Comparison of ENCODE assay signal across 15 mouse cellular contexts in genomic region chr1:38320126-38320970, GRCm38 (mm10).
A peak's percentile ranks its signal among the peaks of the same experiment; 100 is the strongest.
DNase-seq lines count a peak whose midpoint lies in the region; ATAC-seq lines count a peak whose summit lies in the region.
"Had no signal": no experiment of that assay in that cellular context is flagged by ENCODE, and none has a peak within 500 bp of the region (broad histone marks: within the 10 kb centered on the region; RNA-seq: fewer than 3 reads in every experiment).

No protein-coding gene starts in this region.

- H3K27me3 ChIP-seq in forebrain, embryonic 15.5 days, result no peaks in the 10 kb centered on the region
- no peaks in the 10 kb centered on the region for H3K27me3 ChIP-seq in forebrain, embryonic 12.5 days
- H3K27me3 ChIP-seq in midbrain, embryonic 13.5 days, result no peaks in the 10 kb centered on the region
- H3K27me3 ChIP-seq in midbrain, embryonic 10.5 days (ENCODE audit: low read depth, poor library complexity, severe bottlenecking), result no peaks in the 10 kb centered on the region
- no peaks in the 10 kb centered on the region for H3K27me3 ChIP-seq in stomach, embryonic 16.5 days (ENCODE audit: control insufficient read depth, insufficient read depth, low read length)
- no peaks in the 10 kb centered on the region for H3K27me3 ChIP-seq in liver, embryonic 11.5 days (replicated peaks; ENCODE audit: control insufficient read depth, insufficient read depth, low read length)

- WGBS in forebrain, embryonic 15.5 days, result 27% methylated on average over 16 of the region's 16 CpGs
- 50% methylated on average over 16 of the region's 16 CpGs for WGBS in forebrain, embryonic 12.5 days
- WGBS in midbrain, embryonic 13.5 days, result 56% methylated on average over 16 of the region's 16 CpGs
- 78% methylated on average over 16 of the region's 16 CpGs for WGBS in midbrain, embryonic 10.5 days
- 67% methylated on average over 16 of the region's 16 CpGs for WGBS in stomach, embryonic 16.5 days
- WGBS in liver, embryonic 11.5 days, result 80% methylated on average over 16 of the region's 16 CpGs

- no peaks in the 10 kb centered on the region for H3K9me3 ChIP-seq in forebrain, embryonic 15.5 days
- H3K9me3 ChIP-seq in forebrain, embryonic 12.5 days, result no peaks in the 10 kb centered on the region
- no peaks in the 10 kb centered on the region for H3K9me3 ChIP-seq in midbrain, embryonic 13.5 days
- no peaks in the 10 kb centered on the region for H3K9me3 ChIP-seq in midbrain, embryonic 10.5 days (replicated peaks)
- no peaks in the 10 kb centered on the region for H3K9me3 ChIP-seq in stomach, embryonic 16.5 days (replicated peaks; ENCODE audit: control insufficient read depth, low read length)
- H3K9me3 ChIP-seq in liver, embryonic 11.5 days (ENCODE audit: control insufficient read depth, low read length), result no peaks in the 10 kb centered on the region

- no peak overlapping the region; the same call in 1 of the 2 replicates for H3K4me3 ChIP-seq in forebrain, embryonic 15.5 days
- H3K4me3 ChIP-seq in forebrain, embryonic 12.5 days (replicated peaks), result no peak overlapping the region
- H3K4me3 ChIP-seq in midbrain, embryonic 13.5 days (replicated peaks), result no peak overlapping the region
- H3K4me3 ChIP-seq in midbrain, embryonic 10.5 days, result no peak overlapping the region
- H3K4me3 ChIP-seq in stomach, embryonic 16.5 days (replicated peaks; ENCODE audit: low read length), result no peak overlapping the region
- H3K4me3 ChIP-seq in liver, embryonic 11.5 days (ENCODE audit: low read depth, low read length), result no peak overlapping the region

- H3K36me3 ChIP-seq in forebrain, embryonic 15.5 days, result no peaks in the 10 kb centered on the region
- H3K36me3 ChIP-seq in forebrain, embryonic 12.5 days (replicated peaks), result no peaks in the 10 kb centered on the region
- H3K36me3 ChIP-seq in midbrain, embryonic 13.5 days, result no peaks in the 10 kb centered on the region
- H3K36me3 ChIP-seq in midbrain, embryonic 10.5 days, result no peaks in the 10 kb centered on the region
- no peaks in the 10 kb centered on the region for H3K36me3 ChIP-seq in stomach, embryonic 16.5 days (ENCODE audit: control insufficient read depth, insufficient read depth, low read length)
- H3K36me3 ChIP-seq in liver, embryonic 11.5 days (ENCODE audit: control insufficient read depth, insufficient read depth, low read length), result no peaks in the 10 kb centered on the region

- H3K4me2 ChIP-seq in forebrain, embryonic 15.5 days (replicated peaks), result peak overlapping the region; percentile 27
- H3K4me2 ChIP-seq in forebrain, embryonic 12.5 days, result no peak overlapping the region
- peak overlapping the region; percentile 27 for H3K4me2 ChIP-seq in midbrain, embryonic 13.5 days (replicated peaks)
- no peak overlapping the region for H3K4me2 ChIP-seq in stomach, embryonic 16.5 days (ENCODE audit: low read depth, low read length)
- H3K4me2 ChIP-seq in liver, embryonic 11.5 days, result no peak overlapping the region

- H3K4me1 ChIP-seq in forebrain, embryonic 15.5 days, result peaks cover 15% of the 10 kb centered on the region
- peaks cover 12% of the 10 kb centered on the region for H3K4me1 ChIP-seq in forebrain, embryonic 12.5 days
- H3K4me1 ChIP-seq in midbrain, embryonic 13.5 days (replicated peaks), result peaks cover 13% of the 10 kb centered on the region
- H3K4me1 ChIP-seq in midbrain, embryonic 10.5 days, result peaks cover 7% of the 10 kb centered on the region; the same call in 1 of the 2 replicates
- peaks cover 7% of the 10 kb centered on the region; the same call in 1 of the 2 replicates for H3K4me1 ChIP-seq in stomach, embryonic 16.5 days (ENCODE audit: control insufficient read depth, insufficient read depth, low read length)
- no peaks in the 10 kb centered on the region for H3K4me1 ChIP-seq in liver, embryonic 11.5 days (replicated peaks; ENCODE audit: control insufficient read depth, insufficient read depth, low read length)

- H3K27ac ChIP-seq in forebrain, embryonic 15.5 days (replicated peaks), result no peak overlapping the region
- H3K27ac ChIP-seq in forebrain, embryonic 12.5 days, result no peak overlapping the region
- H3K27ac ChIP-seq in midbrain, embryonic 13.5 days, result no peak overlapping the region
- no peak overlapping the region for H3K27ac ChIP-seq in midbrain, embryonic 10.5 days (replicated peaks)
- H3K27ac ChIP-seq in stomach, embryonic 16.5 days (ENCODE audit: low read length), result peak overlapping the region; percentile 63
- no peak overlapping the region for H3K27ac ChIP-seq in liver, embryonic 11.5 days (ENCODE audit: low read depth, low read length)

- H3K9ac ChIP-seq in forebrain, embryonic 15.5 days (replicated peaks), result peak overlapping the region; percentile 13; the same call in 1 of the 2 replicates
- no peak overlapping the region for H3K9ac ChIP-seq in forebrain, embryonic 12.5 days
- H3K9ac ChIP-seq in midbrain, embryonic 13.5 days (replicated peaks), result no peak overlapping the region
- H3K9ac ChIP-seq in stomach, embryonic 16.5 days (ENCODE audit: low read length), result no peak overlapping the region
- no peak overlapping the region for H3K9ac ChIP-seq in liver, embryonic 11.5 days (ENCODE audit: low read depth, low read length)
- H3K9ac ChIP-seq: liver, postnatal 0 days had no signal

- ATAC-seq in forebrain, embryonic 15.5 days (replicated peaks), result no peak
- no peak for ATAC-seq in forebrain, embryonic 12.5 days (ENCODE audit: low FRiP score)
- ATAC-seq in midbrain, embryonic 13.5 days, result no peak
- no peak for ATAC-seq in stomach, embryonic 16.5 days (ENCODE audit: insufficient read depth, low FRiP score)
- ATAC-seq in liver, embryonic 11.5 days (replicated peaks; ENCODE audit: low FRiP score), result no peak
- ATAC-seq: intestine, embryonic 16.5 days; liver, postnatal 0 days had no signal

- no peak for DNase-seq in midbrain, embryonic 10.5 days (ENCODE audit: low spot score)
- DNase-seq in fibroblast of lung, adult 2 months (ENCODE audit: low read depth), result peak; percentile 44
- no peak for DNase-seq in liver, embryonic 11.5 days (ENCODE audit: low spot score)
- DNase-seq in layer of hippocampus, adult 11-12 months (ENCODE audit: low spot score), result no peak
- DNase-seq: B cell, adult 2 months; cerebellum, adult 18-20 months; gastrocnemius, postnatal 25 days; liver, postnatal 0 days; lung, postnatal 4 days; right cerebral cortex, postnatal 14 days had no signal

Comparison
In these comparisons a context has a peak if more than half of its experiments do, and no peak if none do; other contexts are left out.
1. H3K4me2 ChIP-seq: peak in forebrain, embryonic 15.5 days (single experiment) and midbrain, embryonic 13.5 days (single experiment); none in forebrain, embryonic 12.5 days (single experiment), stomach, embryonic 16.5 days (single experiment) and liver, embryonic 11.5 days (single experiment).